Mouse (Mus musculus) erythroblast, embryonic 14.5 days (primary cell): ENCODE results near the gene Jmjd8.

Source experiments
- GATA1 ChIP-seq: IDR thresholded peaks from 2 replicates; pipeline ENCODE4 v1.6.1; 2012; ENCODE audit warnings: low read length, inconsistent platforms, mixed read lengths
- TAL1 ChIP-seq: IDR thresholded peaks from 3 replicates; pipeline ENCODE4 v1.6.1; 2012; ENCODE audit warnings: low read length, inconsistent platforms, mixed read lengths

DNA sequence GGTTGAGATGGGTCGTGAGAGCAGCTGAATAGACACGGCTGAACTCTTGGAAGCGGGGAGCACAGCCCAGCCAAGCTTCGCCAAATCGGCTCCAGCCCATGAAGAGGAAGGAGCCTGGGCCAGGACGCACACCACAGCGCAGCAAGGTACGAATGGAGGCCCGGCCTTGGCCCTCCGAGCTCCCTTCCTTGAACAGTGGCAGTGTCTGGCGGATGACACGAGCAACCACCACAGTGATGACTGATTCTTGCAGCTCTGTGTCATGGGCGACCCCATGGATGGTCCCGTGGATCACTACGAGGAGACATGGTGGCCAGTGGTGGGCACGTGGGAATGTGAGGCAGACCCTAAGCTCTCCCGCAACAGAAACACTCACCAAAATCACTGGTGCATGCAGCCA, 33.7 kb upstream of the Jmjd8 start:
- TF ChIP-seq TAL1 (no peak), GATA1 (no peak)
